Mouse (Mus musculus): Measurements from ENCODE around the gene Olfr203. TPM values are rescaled to one million over a fixed set of nuclear protein-coding genes. Genes with fewer than 3 reads are reported as not detected.
"Not testable (repeated sequence)": the region's sequence is repeated elsewhere in the genome, so short reads cannot be mapped to it uniquely, and the experiment has no call there.

The Olfr203 gene
- total and polyA plus RNA-seq, 3 experiments = not detected

GRCm38 (mm10) chr16:59286693-59287092, 12.0 kb upstream of the Olfr203 start, which contains the start of gene Olfr202:
Olfr202 (minus strand) TSS chr16:59286793.
- H3K9ac ChIP-seq (ENCODE audit: low read depth, low read length) = no peak within 1 kb of the TSS
- intact Hi-C loops (cut with DNase I) = no loop called here
- H3K4me3 ChIP-seq = no peak within 1 kb of the TSS
- H3K36me3 ChIP-seq (ENCODE audit: control insufficient read depth, insufficient read depth, low read length) = no peaks in the 10 kb centered on the region
- H3K79me2 ChIP-seq (replicated peaks; ENCODE audit: control insufficient read depth, insufficient read depth, low read length) = no peaks in the 10 kb centered on the region
- no peak within 1 kb of the TSS for H3K27ac ChIP-seq
- DNase-seq = no peak
- WGBS = 69% methylated on average over 1 of the region's 1 CpGs
- TF ChIP-seq POLR2A (IDR thresholded peaks at IDR 0.05; ENCODE audit: insufficient read depth, low read depth, low read length) (no peak), EP300 (IDR thresholded peaks at IDR 0.05; ENCODE audit: insufficient read depth, low read depth, low read length) (no peak), CTCF (IDR thresholded peaks at IDR 0.05) (no peak)
- H3K27me3 ChIP-seq (ENCODE audit: control insufficient read depth, insufficient read depth, low read length) = no peaks in the 10 kb centered on the region
- H3K4me1 ChIP-seq (ENCODE audit: control insufficient read depth, insufficient read depth, low read length) = no peaks in the 10 kb centered on the region

GRCm38 (mm10) chr16:59287576-59287975, 11.1 kb upstream of the Olfr203 start:
- H3K27ac ChIP-seq; H3K36me3 ChIP-seq (ENCODE audit: control insufficient read depth, insufficient read depth, low read length); H3K9ac ChIP-seq (ENCODE audit: low read depth, low read length); intact Hi-C loops (cut with DNase I); DNase-seq; H3K4me1 ChIP-seq (ENCODE audit: control insufficient read depth, insufficient read depth, low read length); H3K27me3 ChIP-seq (ENCODE audit: control insufficient read depth, insufficient read depth, low read length); H3K4me3 ChIP-seq; H3K79me2 ChIP-seq (replicated peaks; ENCODE audit: control insufficient read depth, insufficient read depth, low read length): not testable (repeated sequence)
- WGBS = 69% methylated on average over 9 of the region's 9 CpGs

- Histone ChIP-seq H3K27me3 (ENCODE audit: control insufficient read depth, insufficient read depth, low read length) (no peaks in the 10 kb centered on the region), H3K79me2 (replicated peaks; ENCODE audit: control insufficient read depth, insufficient read depth, low read length) (no peaks in the 10 kb centered on the region), H3K27ac (no peak within 1 kb of the TSS), H3K9ac (ENCODE audit: low read depth, low read length) (no peak within 1 kb of the TSS), H3K36me3 (ENCODE audit: control insufficient read depth, insufficient read depth, low read length) (no peaks in the 10 kb centered on the region), H3K4me3 (no peak within 1 kb of the TSS), H3K4me1 (ENCODE audit: control insufficient read depth, insufficient read depth, low read length) (no peaks in the 10 kb centered on the region)
- no peak for TF ChIP-seq EP300 (IDR thresholded peaks at IDR 0.05; ENCODE audit: insufficient read depth, low read depth, low read length)
- TF ChIP-seq POLR2A (IDR thresholded peaks at IDR 0.05; ENCODE audit: insufficient read depth, low read depth, low read length) = no peak
- no peak for TF ChIP-seq CTCF (IDR thresholded peaks at IDR 0.05)
- intact Hi-C loops (cut with DNase I) = no loop called here
- DNase-seq = no peak
These were observed 19.5 kb downstream of the Olfr203 start, which contains the start of gene Olfr204 for GRCm38 (mm10) chr16:59318148-59318547. Olfr204 (minus strand) TSS chr16:59318248.

- H3K79me2 ChIP-seq (replicated peaks; ENCODE audit: control insufficient read depth, insufficient read depth, low read length); H3K27ac ChIP-seq; DNase-seq; H3K4me3 ChIP-seq; H3K4me1 ChIP-seq (ENCODE audit: control insufficient read depth, insufficient read depth, low read length); H3K27me3 ChIP-seq (ENCODE audit: control insufficient read depth, insufficient read depth, low read length); intact Hi-C loops (cut with DNase I); H3K36me3 ChIP-seq (ENCODE audit: control insufficient read depth, insufficient read depth, low read length); H3K9ac ChIP-seq (ENCODE audit: low read depth, low read length): not testable (repeated sequence)
- 35% methylated on average over 1 of the region's 1 CpGs for WGBS
These were observed 24.6 kb downstream of the Olfr203 start for GRCm38 (mm10) chr16:59323262-59323661.

- no peak within 1 kb of the TSS for H3K4me3 ChIP-seq
- no peaks in the 10 kb centered on the region for H3K36me3 ChIP-seq (ENCODE audit: control insufficient read depth, insufficient read depth, low read length)
- H3K27ac ChIP-seq = no peak within 1 kb of the TSS
- no peaks in the 10 kb centered on the region for H3K4me1 ChIP-seq (ENCODE audit: control insufficient read depth, insufficient read depth, low read length)
- TF ChIP-seq EP300 (IDR thresholded peaks at IDR 0.05; ENCODE audit: insufficient read depth, low read depth, low read length) = no peak
- no peak for TF ChIP-seq CTCF (IDR thresholded peaks at IDR 0.05)
- no peak for TF ChIP-seq POLR2A (IDR thresholded peaks at IDR 0.05; ENCODE audit: insufficient read depth, low read depth, low read length)
- no peaks in the 10 kb centered on the region for H3K79me2 ChIP-seq (replicated peaks; ENCODE audit: control insufficient read depth, insufficient read depth, low read length)
- H3K27me3 ChIP-seq (ENCODE audit: control insufficient read depth, insufficient read depth, low read length) = no peaks in the 10 kb centered on the region
- DNase-seq = no peak
- intact Hi-C loops (cut with DNase I) = no loop called here
- no peak within 1 kb of the TSS for H3K9ac ChIP-seq (ENCODE audit: low read depth, low read length)
These were observed 32.4 kb downstream of the Olfr203 start, which contains the start of gene Olfr205 for GRCm38 (mm10) chr16:59331038-59331437. Olfr205 (minus strand) TSS chr16:59331138.

GRCm38 (mm10) chr16:59349146-59349545, 50.5 kb downstream of the Olfr203 start, which contains the start of gene Olfr206:
Olfr206 (minus strand) TSS chr16:59349246.
- Histone ChIP-seq H3K36me3 (ENCODE audit: control insufficient read depth, insufficient read depth, low read length) (no peaks in the 10 kb centered on the region), H3K27ac (no peak within 1 kb of the TSS), H3K79me2 (replicated peaks; ENCODE audit: control insufficient read depth, insufficient read depth, low read length) (no peaks in the 10 kb centered on the region), H3K9ac (ENCODE audit: low read depth, low read length) (no peak within 1 kb of the TSS), H3K27me3 (ENCODE audit: control insufficient read depth, insufficient read depth, low read length) (no peaks in the 10 kb centered on the region), H3K4me1 (ENCODE audit: control insufficient read depth, insufficient read depth, low read length) (no peaks in the 10 kb centered on the region), H3K4me3 (no peak within 1 kb of the TSS)
- no peak for DNase-seq
- intact Hi-C loops (cut with DNase I) = no loop called here
- TF ChIP-seq EP300 (IDR thresholded peaks at IDR 0.05; ENCODE audit: insufficient read depth, low read depth, low read length) = no peak
- no peak for TF ChIP-seq POLR2A (IDR thresholded peaks at IDR 0.05; ENCODE audit: insufficient read depth, low read depth, low read length)
- WGBS = 62% methylated on average over 1 of the region's 1 CpGs

Other genes starting within 250 kb of the Olfr203 start
- gene Olfr190, start 220.9 kb upstream of the Olfr203 start, total RNA-seq (2021) = not detected
- gene Olfr190, start 220.9 kb upstream of the Olfr203 start, polyA plus RNA-seq (2012; rRNA removed) = not detected in 2 replicates
- not detected for gene Olfr191, start 209.1 kb upstream of the Olfr203 start, total RNA-seq (2021)
- gene Olfr191, start 209.1 kb upstream of the Olfr203 start, polyA plus RNA-seq (2012; rRNA removed) = not detected in 2 replicates
- gene Olfr193, start 187.0 kb upstream of the Olfr203 start, total RNA-seq (2021) = not detected
- not detected in 2 replicates for gene Olfr193, start 187.0 kb upstream of the Olfr203 start, polyA plus RNA-seq (2012; rRNA removed)
- not detected for gene Olfr194, start 177.8 kb upstream of the Olfr203 start, total RNA-seq (2021)
- not detected in 2 replicates for gene Olfr194, start 177.8 kb upstream of the Olfr203 start, polyA plus RNA-seq (2012; rRNA removed)
- not detected for gene Olfr195, start 151.8 kb upstream of the Olfr203 start, total RNA-seq (2021)
- gene Olfr195, start 151.8 kb upstream of the Olfr203 start, polyA plus RNA-seq (2012; rRNA removed) = not detected in 2 replicates
- gene Olfr196, start 128.4 kb upstream of the Olfr203 start, total RNA-seq (2021) = not detected
- not detected in 2 replicates for gene Olfr196, start 128.4 kb upstream of the Olfr203 start, polyA plus RNA-seq (2012; rRNA removed)
- gene Olfr198, start 95.3 kb upstream of the Olfr203 start, total RNA-seq (2021) = not detected
- gene Olfr198, start 95.3 kb upstream of the Olfr203 start, polyA plus RNA-seq (2012; rRNA removed) = not detected in 2 replicates
- gene Olfr199, start 79.1 kb upstream of the Olfr203 start, total RNA-seq (2021) = not detected
- not detected in 2 replicates for gene Olfr199, start 79.1 kb upstream of the Olfr203 start, polyA plus RNA-seq (2012; rRNA removed)
- gene Olfr201, start 26.2 kb upstream of the Olfr203 start, total RNA-seq (2021) = not detected
- not detected in 2 replicates for gene Olfr201, start 26.2 kb upstream of the Olfr203 start, polyA plus RNA-seq (2012; rRNA removed)
- gene Olfr202, start 12.1 kb upstream of the Olfr203 start, total RNA-seq (2021) = not detected
- not detected in 2 replicates for gene Olfr202, start 12.1 kb upstream of the Olfr203 start, polyA plus RNA-seq (2012; rRNA removed)
- gene Olfr204, start 19.4 kb downstream of the Olfr203 start, total RNA-seq (2021) = not detected
- gene Olfr204, start 19.4 kb downstream of the Olfr203 start, polyA plus RNA-seq (2012; rRNA removed) = not detected in 2 replicates
- not detected for gene Olfr205, start 32.3 kb downstream of the Olfr203 start, total RNA-seq (2021)
- not detected in 2 replicates for gene Olfr205, start 32.3 kb downstream of the Olfr203 start, polyA plus RNA-seq (2012; rRNA removed)
- not detected for gene Olfr206, start 50.4 kb downstream of the Olfr203 start, total RNA-seq (2021)
- gene Olfr206, start 50.4 kb downstream of the Olfr203 start, polyA plus RNA-seq (2012; rRNA removed) = not detected in 2 replicates
- gene Olfr209, start 65.1 kb downstream of the Olfr203 start, total RNA-seq (2021) = not detected
- gene Olfr209, start 65.1 kb downstream of the Olfr203 start, polyA plus RNA-seq (2012; rRNA removed) = not detected in 2 replicates
- under 1 TPM in 1 of 2 experiments, not detected in 1; 0.05 TPM for gene Gabrr3, start 108.5 kb downstream of the Olfr203 start, total RNA-seq (2021)
- gene Gabrr3, start 108.5 kb downstream of the Olfr203 start, polyA plus RNA-seq (2012; rRNA removed) = not detected in 2 replicates
- gene Riox2, start 172.9 kb downstream of the Olfr203 start, total RNA-seq (2021) = 10 to 100 TPM; 15.9 to 16.6 TPM
- 6.5 and 11.1 TPM in 2 replicates for gene Riox2, start 172.9 kb downstream of the Olfr203 start, polyA plus RNA-seq (2012; rRNA removed)